Mouse (Mus musculus) lung, postnatal 0 days (tissue): ENCODE results near the gene Gtpbp1. TPM values are rescaled to one million over a fixed set of nuclear protein-coding genes. Genes with fewer than 3 reads are reported as not detected.
A peak's percentile ranks its signal among the peaks of the same experiment; 100 is the strongest.

Experiments used
- ATAC-seq: fragments of 200-750 bp; cut with Nextera tagmentation; 2 replicates; pipeline ENCODE4 v1.8.0; 2017; ENCODE audit warnings: moderate library complexity
- DNase-seq: peaks from one replicate; pipeline ENCODE4 v3.0.0-alpha.2; 2016; ENCODE audit warnings: low spot score
- H3K27ac ChIP-seq: fragments of 300-500 bp; sonication (generic); 2 replicates; pipeline ENCODE4 v1.5.1; 2014; ENCODE audit warnings: antibody characterized with exemption, mild to moderate bottlenecking, low read length, mixed read lengths
- H3K27me3 ChIP-seq: fragments of 300-500 bp; sonication (generic); replicated peaks from 2 replicates; pipeline ENCODE4 v1.6.1; 2014; ENCODE audit warnings: low read length, mixed read lengths; ENCODE audit not compliant: insufficient read depth
- H3K36me3 ChIP-seq: fragments of 300-500 bp; sonication (generic); 2 replicates; pipeline ENCODE4 v1.6.1; 2014; ENCODE audit warnings: low read length, mixed read lengths; ENCODE audit not compliant: insufficient read depth
- H3K4me1 ChIP-seq: fragments of 300-500 bp; sonication (generic); 2 replicates; pipeline ENCODE4 v1.6.1; 2014; ENCODE audit warnings: antibody characterized with exemption, low read depth, low read length, mixed read lengths; ENCODE audit not compliant: insufficient read depth
- H3K4me2 ChIP-seq: fragments of 300-500 bp; sonication (generic); replicated peaks from 2 replicates; pipeline ENCODE4 v1.6.1; 2014; ENCODE audit warnings: low read depth, mild to moderate bottlenecking, low read length, moderate library complexity, mixed read lengths
- H3K4me3 ChIP-seq: fragments of 300-500 bp; sonication (generic); 2 replicates; pipeline ENCODE4 v1.5.1; 2014; ENCODE audit warnings: low read depth, low read length
- H3K9ac ChIP-seq: fragments of 300-500 bp; sonication (generic); replicated peaks from 2 replicates; pipeline ENCODE4 v1.6.1; 2014; ENCODE audit warnings: low read depth, mild to moderate bottlenecking
- H3K9me3 ChIP-seq: fragments of 300-500 bp; sonication (generic); 2 replicates; pipeline ENCODE4 v1.6.1; 2016; ENCODE audit warnings: low read length, mixed read lengths
- CTCF ChIP-seq: IDR thresholded peaks from 2 replicates; pipeline ENCODE4 v1.5.1; 2016; ENCODE audit warnings: antibody characterized with exemption, mild to moderate bottlenecking
- EP300 ChIP-seq: IDR thresholded peaks from 2 replicates; pipeline ENCODE4 v1.6.1; 2016; ENCODE audit warnings: antibody characterized with exemption, mild to moderate bottlenecking, control low read depth
- WGBS: fragments of 180-500 bp; shearing (Covaris S2); extraction: QIAGEN DNeasy Blood & Tissue Kit; methylation state at CpG from one replicate; pipeline ENCODE4 v1.1.7; 2014; 5-methylcytosine and 5-hydroxymethylcytosine counted together
- polyA plus RNA-seq: library from polyadenylated mRNA; unstranded; fragments of >200 nt; fragmentation: Nextera tagmentation; extraction: Ambion mirVana; gene quantifications from 2 replicates; pipeline ENCODE4 v1.2.1, GENCODE M21; 2015

Gtpbp1 gene
- polyA plus RNA-seq, 1 experiment from 2014 or later = 16.9 TPM

GRCm38 (mm10) chr15:79683707-79684465, 6.8 kb upstream of the Gtpbp1 start:
- H3K4me1 ChIP-seq = peaks cover 30% of the 10 kb centered on the region
- H3K9ac ChIP-seq = 0 out of 2 replicates have a peak overlapping the region, but pooled peaks have one; percentile 4
- 61% methylated on average over 19 of the region's 19 CpGs for WGBS
- H3K27me3 ChIP-seq = no peaks in the 10 kb centered on the region
- no peak overlapping the region for H3K27ac ChIP-seq
- ATAC-seq (no peak), DNase-seq (peak; percentile 50)
- no peak for TF ChIP-seq EP300
- no peak for TF ChIP-seq CTCF
- H3K4me2 ChIP-seq = peak overlapping the region; percentile 66
- no peaks in the 10 kb centered on the region for H3K36me3 ChIP-seq
- H3K4me3 ChIP-seq = no peak overlapping the region
- H3K9me3 ChIP-seq = no peaks in the 10 kb centered on the region

GRCm38 (mm10) chr15:79684616-79685015, 6.0 kb upstream of the Gtpbp1 start:
- DNase-seq = no peak
- ATAC-seq = no peak
- Histone ChIP-seq H3K9ac (0 out of 2 replicates have a peak overlapping the region, but pooled peaks have one; percentile 4), H3K27me3 (no peaks in the 10 kb centered on the region), H3K4me2 (peak overlapping the region; percentile 66), H3K4me1 (peaks cover 30% of the 10 kb centered on the region), H3K36me3 (no peaks in the 10 kb centered on the region), H3K9me3 (no peaks in the 10 kb centered on the region), H3K27ac (no peak overlapping the region), H3K4me3 (no peak overlapping the region)
- 78% methylated on average over 6 of the region's 6 CpGs for WGBS
- no peak for TF ChIP-seq EP300
- no peak for TF ChIP-seq CTCF

- no peak overlapping the region for H3K4me3 ChIP-seq
- H3K36me3 ChIP-seq = no peaks in the 10 kb centered on the region
- ATAC-seq (no peak), DNase-seq (peak; percentile 68)
- H3K4me1 ChIP-seq = peaks cover 30% of the 10 kb centered on the region
- H3K27me3 ChIP-seq = no peaks in the 10 kb centered on the region
- H3K27ac ChIP-seq = peak overlapping the region; percentile 14; the same call in 1 of the 2 replicates
- 0 out of 2 replicates have a peak overlapping the region, but pooled peaks have one; percentile 4 for H3K9ac ChIP-seq
- no peak for TF ChIP-seq EP300
- TF ChIP-seq CTCF = no peak
- WGBS = 22% methylated on average over 6 of the region's 6 CpGs
- H3K4me2 ChIP-seq = peak overlapping the region; percentile 66
- no peaks in the 10 kb centered on the region for H3K9me3 ChIP-seq
Observed at GRCm38 (mm10) chr15:79685141-79685641, 5.5 kb upstream of the Gtpbp1 start.

- WGBS = 8% methylated on average over 15 of the region's 15 CpGs
- peaks cover 30% of the 10 kb centered on the region for H3K4me1 ChIP-seq
- peak overlapping the region; percentile 58 for H3K9ac ChIP-seq
- peak overlapping the region; percentile 63 for H3K4me3 ChIP-seq
- TF ChIP-seq CTCF (no peak), EP300 (no peak)
- H3K27me3 ChIP-seq = no peaks in the 10 kb centered on the region
- H3K36me3 ChIP-seq = no peaks in the 10 kb centered on the region
- ATAC-seq = no peak
- peak overlapping the region; percentile 66 for H3K4me2 ChIP-seq
- H3K9me3 ChIP-seq = no peaks in the 10 kb centered on the region
- H3K27ac ChIP-seq = no peak overlapping the region
- peak; percentile 11 for DNase-seq
Observed at GRCm38 (mm10) chr15:79686046-79686869, 4.4 kb upstream of the Gtpbp1 start.

- 2% methylated on average over 33 of the region's 33 CpGs for WGBS
- Histone ChIP-seq H3K36me3 (no peaks in the 10 kb centered on the region), H3K9me3 (no peaks in the 10 kb centered on the region), H3K27ac (peak overlapping the region; percentile 98), H3K9ac (peak overlapping the region; percentile 58), H3K4me3 (peak overlapping the region; percentile 63), H3K27me3 (no peaks in the 10 kb centered on the region), H3K4me1 (peaks cover 30% of the 10 kb centered on the region), H3K4me2 (peak overlapping the region; percentile 66)
- no peak for ATAC-seq
- DNase-seq = peak; percentile 49
- TF ChIP-seq CTCF (no peak), EP300 (no peak)
Observed at GRCm38 (mm10) chr15:79687175-79687574, 3.5 kb upstream of the Gtpbp1 start.
